Mouse (Mus musculus) gastrocnemius, adult 18-20 months (tissue): ENCODE results near the gene Sik2. TPM values are rescaled to one million over a fixed set of nuclear protein-coding genes. Genes with fewer than 3 reads are reported as not detected.

Source experiments
- DNase-seq: peaks from one replicate; pipeline ENCODE4 v3.0.0; 2021; ENCODE audit warnings: low spot score
- total RNA-seq, 2 experiments: library from RNA; stranded (reverse); gene quantifications; 2 replicates each; pipeline ENCODE4 v1.2.3; 2021

Gene Sik2
- total RNA-seq, 2 experiments from 2014 or later, result 20.8 to 27.2 TPM

GRCm38 (mm10) chr9:50986677-50987076 lies 22.2 kb downstream of the Sik2 start:
- no peak for DNase-seq

GRCm38 (mm10) chr9:50986123-50986522 lies 22.8 kb downstream of the Sik2 start:
- DNase-seq, result no peak

- no peak for DNase-seq
Measured at GRCm38 (mm10) chr9:50981499-50982190, 27.2 kb downstream of the Sik2 start.

- no peak for DNase-seq
Measured at GRCm38 (mm10) chr9:50974631-50975030, 34.2 kb downstream of the Sik2 start.

DNA sequence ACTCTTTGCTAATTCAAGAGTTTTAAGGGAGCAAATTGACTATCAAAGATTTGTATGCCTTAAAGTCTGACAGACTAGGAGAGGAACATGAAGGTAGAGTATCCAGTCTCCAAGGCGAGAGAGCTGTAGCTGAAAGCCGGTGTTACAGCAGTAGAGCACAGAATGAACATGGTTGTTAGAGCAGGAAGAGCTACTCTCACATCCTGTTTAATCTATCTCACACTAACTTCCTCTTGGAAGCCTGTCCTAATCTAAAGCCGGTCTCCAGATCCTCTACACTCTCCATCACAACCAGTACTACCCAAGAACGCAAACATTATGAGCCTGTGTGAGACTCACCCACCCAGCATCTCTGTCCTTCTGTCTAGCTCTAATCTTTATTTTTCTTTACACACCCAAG lies 38.5 kb downstream of the Sik2 start:
- no peak for DNase-seq

DNA sequence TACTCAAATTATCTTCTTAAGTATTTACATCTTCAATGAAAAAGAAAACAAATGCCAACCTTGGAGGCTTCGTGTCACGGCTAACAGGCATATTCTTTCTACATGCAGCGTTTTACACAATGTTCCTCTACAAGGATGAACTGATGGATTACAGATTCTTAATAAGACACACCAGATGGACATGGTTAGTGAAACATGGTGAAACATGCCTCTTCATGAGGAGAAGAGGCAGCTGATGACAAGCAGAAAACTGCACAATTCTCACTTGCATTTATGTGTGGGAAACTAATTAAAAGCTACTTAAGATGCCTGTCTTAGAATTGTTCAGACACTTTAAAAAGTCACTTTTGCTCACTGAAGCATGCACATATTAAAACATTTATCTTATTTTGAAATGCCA lies 39.6 kb downstream of the Sik2 start:
- no peak for DNase-seq

DNA sequence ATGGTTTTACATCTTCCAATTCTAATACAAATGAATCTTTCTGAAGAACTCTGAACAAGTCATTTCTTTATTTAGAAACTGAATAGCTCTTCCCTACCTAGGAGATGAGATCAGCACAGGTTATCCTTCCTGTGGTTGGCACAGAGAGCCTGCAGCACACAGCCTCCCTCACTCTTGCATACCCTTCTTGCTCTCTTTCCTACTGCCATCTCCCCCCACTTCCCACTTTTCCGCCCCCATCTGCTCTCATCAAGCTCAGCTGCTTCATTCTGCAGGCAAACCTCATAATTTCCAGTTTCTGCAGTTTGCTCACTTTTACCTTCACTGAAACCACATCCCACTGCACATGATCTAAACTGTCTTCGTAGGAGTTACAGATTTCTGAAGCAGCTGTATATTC lies 42.6 kb downstream of the Sik2 start:
- DNase-seq, result no peak

DNA sequence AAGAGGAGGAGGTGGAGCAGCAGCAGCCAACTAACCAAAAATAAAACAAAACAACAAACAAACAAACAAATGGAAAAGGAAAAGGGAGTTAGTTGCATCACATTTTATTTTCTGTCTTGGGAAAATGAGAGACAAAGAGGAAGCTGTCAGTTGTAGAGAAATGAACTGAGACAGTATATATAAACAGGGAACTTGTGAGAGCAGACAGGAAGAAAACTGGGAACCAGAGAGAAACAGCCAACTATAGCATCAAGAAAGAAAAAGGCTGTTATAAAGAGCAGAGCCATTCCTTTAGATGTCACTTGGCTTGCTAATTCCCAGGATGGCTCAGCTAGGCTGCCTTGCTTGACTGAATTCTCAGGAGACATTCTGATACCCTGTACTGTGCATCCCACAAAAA lies 43.5 kb downstream of the Sik2 start:
- no peak for DNase-seq

- no peak for DNase-seq
Measured at GRCm38 (mm10) chr9:50964911-50965310, 44.0 kb downstream of the Sik2 start.

GRCm38 (mm10) chr9:50957956-50958489 lies 50.9 kb downstream of the Sik2 start:
- no peak for DNase-seq

GRCm38 (mm10) chr9:50955176-50955575 lies 53.7 kb downstream of the Sik2 start:
- DNase-seq, result no peak

DNA sequence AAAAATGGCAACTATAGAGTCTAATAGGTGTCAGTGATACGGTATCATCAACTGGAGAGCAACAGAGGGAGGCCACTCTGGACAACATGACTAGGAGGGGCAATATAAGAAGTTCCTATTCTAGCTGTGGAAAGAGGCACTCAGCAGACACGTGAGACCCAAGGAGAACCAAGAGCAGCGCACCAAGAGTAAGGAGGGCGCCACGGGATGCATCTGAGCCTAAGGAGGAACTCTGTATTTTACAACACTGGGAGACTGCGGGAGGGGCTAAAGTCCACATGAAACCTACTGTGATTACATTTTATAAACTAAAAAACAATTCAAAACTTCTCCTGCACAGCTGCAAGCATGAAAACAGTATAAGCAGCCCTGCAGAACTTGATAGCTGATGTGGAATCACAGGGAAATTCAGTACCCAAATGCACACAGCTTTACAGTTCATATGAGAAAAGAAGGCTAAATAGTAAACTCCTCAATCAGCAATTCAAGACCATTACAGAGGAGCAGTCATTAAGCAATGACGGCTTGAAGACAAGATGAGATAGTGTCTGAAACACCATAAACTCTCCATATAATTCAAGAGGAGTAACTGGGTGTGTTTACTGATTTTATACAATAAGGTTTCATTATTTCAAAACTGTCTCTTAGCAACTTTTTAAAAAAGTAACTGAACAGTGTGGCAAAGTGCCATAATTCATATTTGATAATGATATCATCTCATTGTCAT lies 60.6 kb downstream of the Sik2 start:
- no peak for DNase-seq

GRCm38 (mm10) chr9:50946338-50946737 lies 62.5 kb downstream of the Sik2 start:
- no peak for DNase-seq

- no peak for DNase-seq
Measured at GRCm38 (mm10) chr9:50944826-50945225, 64.0 kb downstream of the Sik2 start.

GRCm38 (mm10) chr9:50942711-50943110 lies 66.2 kb downstream of the Sik2 start:
- DNase-seq, result no peak

- DNase-seq, result no peak
Measured at GRCm38 (mm10) chr9:50941804-50942401, 67.0 kb downstream of the Sik2 start.

DNA sequence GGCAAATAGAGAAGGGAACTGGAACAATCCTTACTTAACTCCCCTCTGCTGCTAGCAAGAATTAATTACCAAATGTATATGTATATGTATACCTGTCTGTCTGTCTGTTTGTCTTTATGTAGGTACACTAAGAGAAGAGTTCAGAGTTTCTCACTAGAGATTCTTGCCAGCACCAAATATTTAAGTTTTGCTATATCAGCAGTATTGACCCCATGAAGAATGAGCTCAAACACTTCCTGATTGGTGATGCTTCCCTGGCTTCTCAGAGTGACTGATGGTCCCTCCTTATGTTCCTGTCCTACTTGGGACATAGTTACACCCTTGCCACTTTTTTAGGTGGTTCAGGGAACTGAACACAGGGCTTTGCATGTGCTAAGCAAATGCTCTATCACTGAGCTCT lies 78.9 kb downstream of the Sik2 start:
- no peak for DNase-seq

- no peak for DNase-seq
Measured at GRCm38 (mm10) chr9:50925801-50926200, 83.1 kb downstream of the Sik2 start.

- DNase-seq, result no peak
Measured at GRCm38 (mm10) chr9:50924454-50924853, 84.4 kb downstream of the Sik2 start.

GRCm38 (mm10) chr9:50922363-50923153 lies 86.3 kb downstream of the Sik2 start:
- DNase-seq, result no peak
